Mouse (Mus musculus) cerebellum, adult 2 months (tissue): Measurements from ENCODE around the gene Ranbp10. TPM values are rescaled to one million over a fixed set of nuclear protein-coding genes. Genes with fewer than 3 reads are reported as not detected.

ENCODE experiments used
- DNase-seq, 2 experiments: peaks; one replicate each; pipeline ENCODE4 v3.0.0; 2021
- H3K27ac ChIP-seq: fragments of 200-500 bp; 2 replicates; pipeline ENCODE4 v1.5.1; 2012; ENCODE audit warnings: low read length, control low read depth, inconsistent platforms; ENCODE audit not compliant: insufficient read depth
- H3K27me3 ChIP-seq: fragments of 200-500 bp; 2 replicates; pipeline ENCODE4 v1.6.1; 2012; ENCODE audit warnings: inconsistent platforms, mild to moderate bottlenecking, low read length, moderate library complexity; ENCODE audit not compliant: control insufficient read depth, insufficient read depth
- H3K4me1 ChIP-seq: fragments of 200-500 bp; 2 replicates; pipeline ENCODE4 v1.6.1; 2011; ENCODE audit warnings: low read length; ENCODE audit not compliant: control insufficient read depth, insufficient read depth
- H3K4me3 ChIP-seq: fragments of 200-500 bp; replicated peaks from 2 replicates; pipeline ENCODE3; 2011; ENCODE audit warnings: mild to moderate bottlenecking, low read depth, low read length, control low read depth; ENCODE audit not compliant: insufficient read depth
- CTCF ChIP-seq: fragments of 200-500 bp; IDR thresholded peaks from 2 replicates; pipeline ENCODE4 v1.5.1; 2011; ENCODE audit warnings: low read depth, mild to moderate bottlenecking, control low read depth, low read length, moderate library complexity, borderline replicate concordance; ENCODE audit not compliant: insufficient read depth
- POLR2A ChIP-seq: fragments of 200-500 bp; IDR thresholded peaks from 2 replicates; pipeline ENCODE4 v1.6.1; 2011; ENCODE audit warnings: low read length, control low read depth, borderline replicate concordance; ENCODE audit not compliant: insufficient read depth
- WGBS: fragments of 180-500 bp; shearing (Covaris S2); methylation state at CpG from one replicate; pipeline ENCODE4 v1.1.7; 2018; 5-methylcytosine and 5-hydroxymethylcytosine counted together
- polyA plus RNA-seq: library from polyadenylated mRNA; depleted of rRNA; stranded (reverse); fragments of >200 nt; gene quantifications from 2 replicates; pipeline ENCODE4 v1.2.3, GENCODE M21; 2012

Ranbp10 gene
- polyA plus RNA-seq, 1 experiment, result 30.5 TPM

- H3K27ac ChIP-seq, result peak overlapping the region; percentile 49
Observed at GRCm38 (mm10) chr8:105856168-105856835, 29.2 kb upstream of the Ranbp10 start.

DNA sequence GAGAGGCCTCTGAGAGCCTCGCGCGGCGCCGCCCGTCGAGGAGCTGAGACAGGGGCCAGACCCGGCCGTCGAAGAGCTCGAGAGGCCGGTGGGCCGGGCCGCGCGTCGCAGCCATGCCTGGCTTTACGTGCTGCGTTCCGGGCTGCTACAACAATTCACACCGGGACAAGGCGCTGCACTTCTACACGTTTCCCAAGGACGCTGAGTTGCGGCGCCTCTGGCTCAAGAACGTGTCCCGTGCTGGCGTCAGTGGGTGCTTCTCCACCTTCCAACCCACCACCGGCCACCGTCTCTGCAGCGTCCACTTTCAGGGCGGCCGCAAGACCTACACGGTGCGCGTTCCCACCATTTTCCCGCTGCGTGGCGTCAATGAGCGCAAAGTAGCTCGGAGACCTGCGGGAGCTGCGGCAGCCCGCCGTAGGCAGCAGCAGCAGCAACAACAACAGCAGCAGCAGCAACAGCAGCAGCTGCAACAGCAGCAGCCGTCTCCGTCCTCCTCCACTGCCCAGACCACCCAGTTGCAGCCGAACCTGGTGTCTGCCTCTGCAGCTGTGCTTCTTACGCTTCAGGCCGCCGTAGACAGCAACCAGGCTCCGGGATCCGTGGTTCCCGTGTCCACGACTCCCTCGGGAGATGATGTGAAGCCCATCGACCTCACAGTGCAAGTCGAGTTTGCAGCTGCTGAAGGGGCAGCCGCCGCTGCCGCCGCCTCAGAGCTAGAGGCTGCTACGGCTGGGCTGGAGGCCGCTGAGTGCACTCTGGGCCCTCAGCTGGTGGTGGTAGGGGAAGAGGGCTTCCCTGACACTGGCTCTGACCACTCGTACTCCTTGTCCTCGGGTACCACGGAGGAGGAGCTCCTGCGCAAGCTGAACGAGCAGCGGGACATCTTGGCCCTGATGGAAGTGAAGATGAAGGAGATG is 28.4 kb upstream of the Ranbp10 start:
- Histone ChIP-seq H3K4me1 (no peaks in the 10 kb centered on the region; the same call in 1 of the 2 replicates), H3K4me3 (peak overlapping the region; percentile 99), H3K27me3 (no peaks in the 10 kb centered on the region), H3K27ac (peak overlapping the region; percentile 49)
- peak in 1 of 2 experiments; percentile 58 for DNase-seq
- no peak for TF ChIP-seq CTCF
- under 1% methylated on average over 71 of the region's 71 CpGs for WGBS

More at GRCm38 (mm10) chr8:105856168-105856835, 29.2 kb upstream of the Ranbp10 start:
- no peaks in the 10 kb centered on the region; the same call in 1 of the 2 replicates for H3K4me1 ChIP-seq
- TF ChIP-seq CTCF (no peak), POLR2A (no peak)
- no peaks in the 10 kb centered on the region for H3K27me3 ChIP-seq
- H3K4me3 ChIP-seq, result peak overlapping the region; percentile 99
- DNase-seq, result peak in 1 of 2 experiments; percentile 50
- WGBS, result 5% methylated on average over 15 of the region's 15 CpGs

DNA sequence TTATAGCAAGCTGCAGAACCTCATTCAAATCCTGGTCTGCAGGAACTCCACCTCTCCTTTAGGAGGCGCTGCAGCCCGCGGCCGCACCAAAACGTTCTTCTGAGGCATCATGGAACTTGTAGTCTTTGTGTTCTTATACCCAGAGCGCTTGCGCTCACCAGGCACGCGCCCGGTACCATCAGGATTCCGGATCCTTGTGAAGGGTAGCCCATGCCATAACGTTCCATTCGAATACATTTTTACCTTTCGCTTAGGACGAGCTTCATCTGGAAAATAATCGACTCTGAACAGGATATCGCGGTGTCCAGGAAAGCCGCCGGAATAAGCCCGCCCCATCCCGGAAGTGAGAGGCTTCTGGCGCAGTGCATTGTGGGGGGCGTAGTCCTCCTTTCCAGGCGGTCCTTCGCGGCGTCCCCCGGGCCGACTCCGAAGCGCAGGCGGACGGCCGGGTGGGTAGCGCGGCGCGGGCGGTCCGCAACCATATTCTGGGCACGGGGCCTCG is 27.6 kb upstream of the Ranbp10 start, which contains the start of gene Thap11:
Gene Thap11, plus strand, starts transcription at position 418 of the 502 bp plus-strand sequence.
- WGBS, result under 1% methylated on average over 43 of the region's 43 CpGs

GRCm38 (mm10) chr8:105854303-105854702 is 27.2 kb upstream of the Ranbp10 start:
- no peak for TF ChIP-seq POLR2A
- TF ChIP-seq CTCF, result no peak
- WGBS, result 32% methylated on average over 8 of the region's 8 CpGs
- Histone ChIP-seq H3K27me3 (no peaks in the 10 kb centered on the region), H3K4me3 (no peak overlapping the region), H3K4me1 (no peaks in the 10 kb centered on the region; the same call in 1 of the 2 replicates), H3K27ac (no peak overlapping the region)
- no peak for DNase-seq

More for the DNA sequence above, 27.6 kb upstream of the Ranbp10 start, which contains the start of gene Thap11:
- H3K4me1 ChIP-seq, result no peaks in the 10 kb centered on the region; the same call in 1 of the 2 replicates
- H3K27me3 ChIP-seq, result no peaks in the 10 kb centered on the region
- TF ChIP-seq CTCF (peak; percentile 83), POLR2A (no peak)
- H3K27ac ChIP-seq, result peak within 1 kb of the TSS; percentile 93
- H3K4me3 ChIP-seq, result peak within 1 kb of the TSS; percentile 99
- peak; percentile 90 to 94 for DNase-seq

GRCm38 (mm10) chr8:105853178-105853577 is 26.0 kb upstream of the Ranbp10 start, which contains the start of gene Cenpt:
Gene Cenpt (minus strand): TSS chr8:105853278.
- Histone ChIP-seq H3K4me3 (no peak within 1 kb of the TSS), H3K27ac (no peak within 1 kb of the TSS)
- 88% methylated on average over 3 of the region's 3 CpGs for WGBS

DNA sequence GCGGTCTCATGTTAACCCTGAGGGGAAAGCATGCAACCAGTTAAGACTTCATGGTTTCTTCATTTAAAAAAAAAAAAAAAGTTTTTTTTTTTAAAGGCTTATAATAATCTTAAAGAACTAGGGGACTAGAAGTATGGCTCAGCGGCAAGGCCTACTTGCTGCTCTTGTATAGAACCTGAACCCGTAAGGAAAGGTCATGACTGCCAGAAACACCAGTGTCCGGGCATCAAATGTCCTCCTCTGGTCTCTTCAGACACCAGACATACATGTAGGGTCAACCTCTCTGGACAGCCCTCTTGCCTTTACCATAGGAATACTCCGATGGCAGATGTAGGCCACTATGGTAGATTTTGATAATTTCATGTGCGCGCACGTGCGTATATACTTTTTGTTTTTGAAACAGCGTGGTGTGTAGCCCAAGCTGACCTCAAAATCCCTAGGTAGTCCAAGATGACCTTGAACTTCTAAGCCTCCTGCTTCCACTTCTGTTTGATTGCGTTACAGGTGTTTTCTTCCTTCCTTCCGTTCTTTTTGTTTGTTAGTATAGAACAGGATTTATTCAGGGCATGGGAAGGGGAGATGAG is 25.1 kb upstream of the Ranbp10 start:
- 81% methylated on average over 12 of the region's 12 CpGs for WGBS
- H3K4me3 ChIP-seq, result peak overlapping the region; percentile 69
- H3K4me1 ChIP-seq, result no peaks in the 10 kb centered on the region
- DNase-seq, result peak in 1 of 2 experiments; percentile 32
- no peak for TF ChIP-seq CTCF
- no peak for TF ChIP-seq POLR2A
- no peaks in the 10 kb centered on the region for H3K27me3 ChIP-seq
- H3K27ac ChIP-seq, result no peak overlapping the region

More at GRCm38 (mm10) chr8:105853178-105853577, 26.0 kb upstream of the Ranbp10 start, which contains the start of gene Cenpt:
- H3K27me3 ChIP-seq, result no peaks in the 10 kb centered on the region
- no peak for DNase-seq
- TF ChIP-seq CTCF (no peak), POLR2A (no peak)
- H3K4me1 ChIP-seq, result no peaks in the 10 kb centered on the region; the same call in 1 of the 2 replicates

DNA sequence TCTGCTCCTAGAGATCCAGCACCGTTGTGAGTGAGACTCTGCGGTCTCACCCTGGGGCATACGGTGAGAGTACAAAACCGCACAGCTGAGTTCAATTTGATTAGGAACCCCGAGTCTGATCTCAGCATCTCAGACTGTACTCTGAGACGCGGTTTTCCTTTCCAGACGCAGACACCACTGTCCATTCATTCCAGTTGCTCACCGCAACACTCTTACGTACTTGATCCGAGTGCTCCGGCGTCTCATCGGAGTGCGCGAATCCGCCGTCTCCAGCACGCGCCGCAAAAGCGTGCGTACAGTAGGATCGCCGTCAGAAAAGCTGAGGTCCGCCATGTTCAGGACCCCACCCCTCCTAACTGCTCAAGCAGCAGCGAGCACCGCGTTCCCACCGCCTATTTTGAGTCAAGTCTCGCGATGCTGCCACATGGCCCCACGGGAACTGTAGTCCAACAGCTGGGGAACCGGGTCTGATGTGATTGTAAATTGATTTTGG is 24.5 kb upstream of the Ranbp10 start:
- peak overlapping the region; percentile 69 for H3K4me3 ChIP-seq
- H3K27ac ChIP-seq, result no peak overlapping the region
- WGBS, result under 1% methylated on average over 34 of the region's 34 CpGs
- no peaks in the 10 kb centered on the region for H3K4me1 ChIP-seq
- H3K27me3 ChIP-seq, result no peaks in the 10 kb centered on the region
- TF ChIP-seq CTCF (no peak), POLR2A (peak; percentile 79)
- peak; percentile 84 for DNase-seq
